Mouse (Mus musculus): ENCODE data around the gene Msl1. TPM values are rescaled to one million over a fixed set of nuclear protein-coding genes. Genes with fewer than 3 reads are reported as not detected.
A peak's percentile ranks its signal among the peaks of the same experiment; 100 is the strongest.

Gene Msl1
- polyA plus RNA-seq, 1 experiment from 2014 or later = 38.8 TPM

GRCm38 (mm10) chr11:98766816-98767215, 28.5 kb upstream of the Msl1 start:
- Histone ChIP-seq H3K4me2 (replicated peaks) (peak overlapping the region; percentile 42; the same call in 1 of the 2 replicates), H3K9ac (peak overlapping the region; percentile 35; the same call in 1 of the 2 replicates), H3K4me1 (peaks cover 44% of the 10 kb centered on the region), H3K36me3 (peaks cover 60% of the 10 kb centered on the region), H3K4me3 (no peak overlapping the region), H3K27me3 (no peaks in the 10 kb centered on the region), H3K9me3 (replicated peaks) (no peaks in the 10 kb centered on the region), H3K27ac (peak overlapping the region; percentile 86)
- 57% methylated on average over 5 of the region's 5 CpGs for WGBS
- peak; percentile 42 for ATAC-seq (ENCODE audit: low FRiP score)

DNA sequence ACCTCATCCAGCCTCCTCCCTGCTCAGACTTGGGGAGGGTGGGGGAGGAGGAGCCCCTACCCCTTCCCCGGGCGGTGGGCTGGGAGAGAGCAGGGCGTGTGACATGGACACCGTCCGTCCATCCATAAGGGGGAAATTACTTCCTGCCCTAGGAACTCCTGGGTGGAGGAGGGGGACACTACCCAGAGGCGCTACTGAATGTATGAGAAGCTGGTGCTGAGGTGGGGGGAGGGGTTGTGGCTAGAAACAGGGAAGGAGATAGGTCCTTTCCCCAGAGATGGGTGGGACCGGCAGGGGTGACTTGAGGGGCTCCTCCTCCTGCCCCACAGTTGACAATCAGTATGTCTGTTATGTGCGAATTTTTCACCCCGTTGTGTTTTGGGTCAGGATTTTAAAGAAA, 28.0 kb upstream of the Msl1 start:
- H3K9me3 ChIP-seq (replicated peaks) = no peaks in the 10 kb centered on the region
- peaks cover 44% of the 10 kb centered on the region for H3K4me1 ChIP-seq
- peak; percentile 58 for ATAC-seq (ENCODE audit: low FRiP score)
- 20% methylated on average over 9 of the region's 9 CpGs for WGBS
- peak overlapping the region; percentile 35; the same call in 1 of the 2 replicates for H3K9ac ChIP-seq
- H3K4me2 ChIP-seq (replicated peaks) = peak overlapping the region; percentile 42; the same call in 1 of the 2 replicates
- peaks cover 56% of the 10 kb centered on the region for H3K36me3 ChIP-seq
- peak overlapping the region; percentile 86 for H3K27ac ChIP-seq
- H3K4me3 ChIP-seq = no peak overlapping the region
- H3K27me3 ChIP-seq = no peaks in the 10 kb centered on the region

DNA sequence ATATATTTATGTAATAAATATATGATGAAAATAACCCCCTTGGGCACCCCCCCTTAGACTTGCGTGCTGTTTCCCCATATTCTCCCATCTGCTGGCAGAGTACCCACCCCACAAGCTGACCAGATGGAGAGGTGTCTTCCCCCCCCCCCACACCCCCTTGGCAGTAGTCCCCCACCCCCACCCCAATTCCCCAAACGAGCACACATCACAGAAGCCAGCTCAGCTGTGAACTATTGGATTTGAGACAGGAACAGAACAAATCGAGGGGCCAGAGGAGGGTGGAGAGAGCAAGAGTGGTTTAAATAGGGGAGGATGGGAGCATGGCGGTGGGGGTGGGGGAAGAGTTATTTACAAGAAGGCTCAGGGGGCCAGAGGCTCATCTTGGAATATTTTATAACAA, 27.6 kb upstream of the Msl1 start:
- WGBS = 22% methylated on average over 4 of the region's 4 CpGs
- peaks cover 44% of the 10 kb centered on the region for H3K4me1 ChIP-seq
- peak overlapping the region; percentile 42 for H3K4me2 ChIP-seq (replicated peaks)
- H3K9ac ChIP-seq = no peak overlapping the region; the same call in 1 of the 2 replicates
- peaks cover 54% of the 10 kb centered on the region for H3K36me3 ChIP-seq
- H3K27ac ChIP-seq = peak overlapping the region; percentile 86
- peak overlapping the region; percentile 6 for H3K4me3 ChIP-seq
- ATAC-seq (ENCODE audit: low FRiP score) = peak; percentile 20; the same call in 1 of the 2 replicates
- no peaks in the 10 kb centered on the region for H3K27me3 ChIP-seq
- H3K9me3 ChIP-seq (replicated peaks) = no peaks in the 10 kb centered on the region

GRCm38 (mm10) chr11:98768127-98769006, 26.9 kb upstream of the Msl1 start:
- H3K4me3 ChIP-seq = peak overlapping the region; percentile 6
- H3K4me1 ChIP-seq = peaks cover 48% of the 10 kb centered on the region
- 0 out of 2 replicates have a peak, but pooled peaks have one; percentile 6 for ATAC-seq (ENCODE audit: low FRiP score)
- H3K27ac ChIP-seq = peak overlapping the region; percentile 86
- 29% methylated on average over 38 of the region's 39 CpGs for WGBS
- H3K9me3 ChIP-seq (replicated peaks) = no peaks in the 10 kb centered on the region
- H3K36me3 ChIP-seq = peaks cover 47% of the 10 kb centered on the region
- peak overlapping the region; percentile 35 for H3K9ac ChIP-seq
- peak overlapping the region; percentile 42 for H3K4me2 ChIP-seq (replicated peaks)
- no peaks in the 10 kb centered on the region for H3K27me3 ChIP-seq

GRCm38 (mm10) chr11:98769007-98769954, 26.0 kb upstream of the Msl1 start:
- ATAC-seq (ENCODE audit: low FRiP score) = no peak
- peaks cover 58% of the 10 kb centered on the region for H3K4me1 ChIP-seq
- no peaks in the 10 kb centered on the region for H3K9me3 ChIP-seq (replicated peaks)
- H3K36me3 ChIP-seq = peaks cover 38% of the 10 kb centered on the region
- peak overlapping the region; percentile 86 for H3K27ac ChIP-seq
- H3K27me3 ChIP-seq = no peaks in the 10 kb centered on the region
- H3K4me3 ChIP-seq = no peak overlapping the region
- H3K4me2 ChIP-seq (replicated peaks) = peak overlapping the region; percentile 42; the same call in 1 of the 2 replicates
- H3K9ac ChIP-seq = no peak overlapping the region
- WGBS = 93% methylated on average over 25 of the region's 25 CpGs

GRCm38 (mm10) chr11:98770096-98770975, 25.0 kb upstream of the Msl1 start:
- ATAC-seq (ENCODE audit: low FRiP score) = no peak
- H3K27ac ChIP-seq = no peak overlapping the region
- H3K27me3 ChIP-seq = no peaks in the 10 kb centered on the region
- H3K9ac ChIP-seq = no peak overlapping the region
- H3K9me3 ChIP-seq (replicated peaks) = no peaks in the 10 kb centered on the region
- no peak overlapping the region for H3K4me3 ChIP-seq
- H3K4me1 ChIP-seq = peaks cover 60% of the 10 kb centered on the region
- H3K4me2 ChIP-seq (replicated peaks) = no peak overlapping the region
- 93% methylated on average over 26 of the region's 26 CpGs for WGBS
- peaks cover 29% of the 10 kb centered on the region for H3K36me3 ChIP-seq

GRCm38 (mm10) chr11:98771131-98771530, 24.2 kb upstream of the Msl1 start:
- H3K36me3 ChIP-seq = peaks cover 25% of the 10 kb centered on the region
- no peak overlapping the region for H3K4me3 ChIP-seq
- H3K27me3 ChIP-seq = no peaks in the 10 kb centered on the region
- ATAC-seq (ENCODE audit: low FRiP score) = no peak
- WGBS = 96% methylated on average over 18 of the region's 18 CpGs
- H3K4me2 ChIP-seq (replicated peaks) = no peak overlapping the region
- no peaks in the 10 kb centered on the region for H3K9me3 ChIP-seq (replicated peaks)
- H3K27ac ChIP-seq = no peak overlapping the region
- no peak overlapping the region for H3K9ac ChIP-seq
- peaks cover 60% of the 10 kb centered on the region for H3K4me1 ChIP-seq

GRCm38 (mm10) chr11:98771844-98772525, 23.3 kb upstream of the Msl1 start:
- peaks cover 59% of the 10 kb centered on the region for H3K4me1 ChIP-seq

GRCm38 (mm10) chr11:98772667-98773171, 22.6 kb upstream of the Msl1 start:
- H3K4me1 ChIP-seq = peaks cover 55% of the 10 kb centered on the region
- H3K9me3 ChIP-seq (replicated peaks) = no peaks in the 10 kb centered on the region
- H3K9ac ChIP-seq = no peak overlapping the region
- peaks cover 25% of the 10 kb centered on the region for H3K36me3 ChIP-seq
- H3K27me3 ChIP-seq = no peaks in the 10 kb centered on the region
- H3K27ac ChIP-seq = no peak overlapping the region
- no peak overlapping the region for H3K4me3 ChIP-seq
- ATAC-seq (ENCODE audit: low FRiP score) = no peak
- H3K4me2 ChIP-seq (replicated peaks) = no peak overlapping the region
- WGBS = 86% methylated on average over 8 of the region's 8 CpGs

More at GRCm38 (mm10) chr11:98771844-98772525, 23.3 kb upstream of the Msl1 start:
- WGBS = 95% methylated on average over 11 of the region's 11 CpGs
- H3K9ac ChIP-seq = no peak overlapping the region
- H3K27me3 ChIP-seq = no peaks in the 10 kb centered on the region
- H3K36me3 ChIP-seq = peaks cover 25% of the 10 kb centered on the region
- no peak overlapping the region for H3K4me2 ChIP-seq (replicated peaks)
- H3K9me3 ChIP-seq (replicated peaks) = no peaks in the 10 kb centered on the region
- ATAC-seq (ENCODE audit: low FRiP score) = no peak
- no peak overlapping the region for H3K4me3 ChIP-seq
- H3K27ac ChIP-seq = no peak overlapping the region

- Histone ChIP-seq H3K36me3 (peaks cover 19% of the 10 kb centered on the region), H3K27me3 (no peaks in the 10 kb centered on the region), H3K4me3 (peak overlapping the region; percentile 34), H3K9me3 (replicated peaks) (no peaks in the 10 kb centered on the region), H3K9ac (0 out of 2 replicates have a peak overlapping the region, but pooled peaks have one; percentile 14), H3K4me1 (peaks cover 45% of the 10 kb centered on the region), H3K27ac (no peak overlapping the region), H3K4me2 (replicated peaks) (peak overlapping the region; percentile 62)
- ATAC-seq (ENCODE audit: low FRiP score) = peak; percentile 77
- WGBS = under 1% methylated on average over 37 of the region's 37 CpGs
Observed at GRCm38 (mm10) chr11:98773635-98774295, 21.6 kb upstream of the Msl1 start.
